Mouse (Mus musculus): ENCODE data around the gene Ugp2. TPM values are rescaled to one million over a fixed set of nuclear protein-coding genes. Genes with fewer than 3 reads are reported as not detected.

Ugp2 gene
- 76.4 and 92.6 TPM in 2 replicates for polyA plus RNA-seq (2015; fragmentation: Nextera tagmentation; extraction: Ambion mirVana)

DNA sequence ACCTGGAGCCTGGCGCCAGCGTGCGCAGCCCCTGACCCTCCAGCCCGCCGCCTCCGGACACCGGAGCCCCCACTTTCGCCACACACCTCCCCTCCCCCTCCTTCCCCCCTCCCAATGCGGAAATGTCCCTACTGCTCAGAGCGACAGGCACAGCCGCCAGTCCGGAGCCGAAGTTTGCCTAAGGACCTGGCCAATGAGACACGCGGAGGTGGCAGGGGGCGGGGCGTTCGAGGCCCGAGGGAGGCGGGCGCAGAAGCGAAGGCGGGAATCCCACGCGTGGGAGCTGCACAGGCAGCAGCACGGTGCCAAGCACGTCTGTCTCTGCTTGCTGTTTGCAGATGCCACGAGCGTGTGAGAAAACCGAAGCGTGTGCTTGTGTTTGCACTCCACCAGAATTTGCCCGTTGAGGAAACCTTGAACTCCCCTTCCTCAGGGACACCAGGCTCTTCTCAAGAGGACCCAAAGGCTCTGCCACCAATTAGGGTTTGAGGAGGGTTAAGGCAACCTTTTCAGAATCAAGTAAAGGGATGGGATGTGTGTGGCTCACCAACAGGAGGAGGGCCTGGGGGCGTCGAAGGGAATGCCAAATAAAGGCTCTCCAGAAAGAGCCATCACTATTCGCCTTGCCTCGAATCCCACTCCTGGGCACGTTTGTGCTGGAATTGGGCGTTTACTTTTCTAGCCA is at the start of gene Ugp2:
Gene Ugp2, minus strand, starts transcription at position 80 of the 685 bp plus-strand sequence.
- WGBS: 7% methylated on average over 36 of the region's 38 CpGs
- Histone ChIP-seq H3K4me1 (ENCODE audit: insufficient read depth, low read depth, low read length) (peaks cover 14% of the 10 kb centered on the region; the same call in 1 of the 2 replicates), H3K27ac (ENCODE audit: low read length) (peak within 1 kb of the TSS; percentile 96), H3K27me3 (replicated peaks; ENCODE audit: insufficient read depth, low read length) (no peaks in the 10 kb centered on the region), H3K9me3 (ENCODE audit: low read length) (no peaks in the 10 kb centered on the region), H3K4me3 (ENCODE audit: low read depth, low read length) (peak within 1 kb of the TSS; percentile 84), H3K9ac (replicated peaks; ENCODE audit: low read depth) (peak within 1 kb of the TSS; percentile 74), H3K4me2 (replicated peaks; ENCODE audit: low read depth, low read length) (peak within 1 kb of the TSS; percentile 52), H3K36me3 (ENCODE audit: insufficient read depth, low read length) (no peaks in the 10 kb centered on the region)
- peak; percentile 96 for ATAC-seq
- no peak for TF ChIP-seq EP300 (IDR thresholded peaks at IDR 0.05)
- TF ChIP-seq CTCF (IDR thresholded peaks at IDR 0.05): no peak
- DNase-seq (ENCODE audit: low spot score): peak; percentile 98

DNA sequence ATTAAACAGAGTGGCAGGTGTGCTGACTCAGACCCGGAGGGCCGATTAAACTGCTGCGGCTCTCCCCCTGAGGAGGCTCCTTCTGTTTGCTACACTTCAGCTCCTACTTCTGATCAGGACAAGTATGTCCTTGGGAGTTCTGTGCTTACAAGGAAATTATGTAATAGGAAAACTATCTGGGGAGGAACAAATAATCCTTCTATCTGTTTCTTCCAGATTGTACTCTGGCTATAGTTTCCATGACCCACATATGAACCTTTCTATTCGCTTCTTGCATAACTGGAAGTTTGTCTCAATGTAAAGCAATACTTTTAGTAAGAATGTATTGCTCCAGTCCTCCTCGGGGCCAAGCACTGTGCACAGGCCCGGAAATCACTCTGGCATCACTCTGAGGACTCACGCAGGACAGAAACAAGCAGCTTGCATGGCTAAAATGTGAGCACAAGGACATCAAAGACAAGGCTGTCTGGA is 43.9 kb upstream of the Ugp2 start:
- ATAC-seq: peak; percentile 94
- Histone ChIP-seq H3K9me3 (ENCODE audit: low read length) (no peaks in the 10 kb centered on the region), H3K27ac (ENCODE audit: low read length) (peak overlapping the region; percentile 73), H3K27me3 (replicated peaks; ENCODE audit: insufficient read depth, low read length) (no peaks in the 10 kb centered on the region), H3K9ac (replicated peaks; ENCODE audit: low read depth) (no peak overlapping the region), H3K36me3 (ENCODE audit: insufficient read depth, low read length) (no peaks in the 10 kb centered on the region), H3K4me1 (ENCODE audit: insufficient read depth, low read depth, low read length) (peaks cover 10% of the 10 kb centered on the region; the same call in 1 of the 2 replicates), H3K4me3 (ENCODE audit: low read depth, low read length) (no peak overlapping the region), H3K4me2 (replicated peaks; ENCODE audit: low read depth, low read length) (no peak overlapping the region; the same call in 1 of the 2 replicates)
- no peak for TF ChIP-seq CTCF (IDR thresholded peaks at IDR 0.05)
- TF ChIP-seq EP300 (IDR thresholded peaks at IDR 0.05): peak; percentile 78
- peak; percentile 91 for DNase-seq (ENCODE audit: low spot score)
- 6% methylated on average over 7 of the region's 7 CpGs for WGBS

DNA sequence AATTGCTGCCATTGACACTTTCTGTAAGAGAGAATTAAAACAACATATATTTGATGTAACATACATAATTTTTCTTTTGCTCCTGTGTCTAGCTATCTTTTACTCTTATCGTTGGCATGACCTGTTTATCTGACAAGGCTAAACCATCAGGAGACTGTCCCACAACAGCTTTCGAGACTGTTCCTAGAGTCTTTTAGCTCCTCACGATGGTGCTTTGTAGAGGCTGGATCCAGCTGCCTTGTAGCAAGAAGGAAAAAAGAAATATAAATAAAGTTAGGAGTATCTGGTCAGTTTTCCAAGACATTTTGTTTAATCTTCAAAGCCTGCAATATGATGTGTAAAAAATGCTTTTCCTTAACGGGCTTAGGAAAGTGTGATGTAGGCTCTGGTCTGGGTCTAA is 35.7 kb upstream of the Ugp2 start:
- DNase-seq (ENCODE audit: low spot score) (no peak), ATAC-seq (no peak)
- H3K4me3 ChIP-seq (ENCODE audit: low read depth, low read length): no peak overlapping the region
- TF ChIP-seq CTCF (IDR thresholded peaks at IDR 0.05) (no peak), EP300 (IDR thresholded peaks at IDR 0.05) (no peak)
- H3K9ac ChIP-seq (replicated peaks; ENCODE audit: low read depth): no peak overlapping the region
- no peaks in the 10 kb centered on the region for H3K36me3 ChIP-seq (ENCODE audit: insufficient read depth, low read length)
- H3K27me3 ChIP-seq (replicated peaks; ENCODE audit: insufficient read depth, low read length): no peaks in the 10 kb centered on the region
- H3K9me3 ChIP-seq (ENCODE audit: low read length): no peaks in the 10 kb centered on the region
- 47% methylated on average over 4 of the region's 4 CpGs for WGBS
- no peak overlapping the region for H3K4me2 ChIP-seq (replicated peaks; ENCODE audit: low read depth, low read length)
- H3K27ac ChIP-seq (ENCODE audit: low read length): no peak overlapping the region
- H3K4me1 ChIP-seq (ENCODE audit: insufficient read depth, low read depth, low read length): peaks cover 13% of the 10 kb centered on the region; the same call in 1 of the 2 replicates

DNA sequence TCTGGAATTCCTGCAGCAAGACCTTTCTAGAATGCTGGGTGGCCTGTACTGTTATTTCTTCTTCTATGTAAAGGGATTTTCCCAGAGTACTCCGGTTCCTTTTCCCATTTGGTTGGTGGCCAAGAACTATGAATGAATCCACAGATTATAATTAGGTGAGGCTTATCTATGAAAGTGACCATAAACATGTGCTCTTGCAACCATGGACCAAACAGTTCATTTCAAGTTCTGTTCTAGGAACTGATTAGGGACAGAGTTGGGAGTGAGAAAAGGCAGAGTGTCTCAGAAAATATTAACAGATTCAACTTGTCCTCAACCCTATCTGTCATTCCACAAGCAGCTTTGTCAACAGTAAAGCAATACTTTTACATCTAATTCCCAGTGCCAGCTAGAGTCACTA is 35.1 kb upstream of the Ugp2 start:
- no peak for TF ChIP-seq EP300 (IDR thresholded peaks at IDR 0.05)
- no peak for TF ChIP-seq CTCF (IDR thresholded peaks at IDR 0.05)

DNA sequence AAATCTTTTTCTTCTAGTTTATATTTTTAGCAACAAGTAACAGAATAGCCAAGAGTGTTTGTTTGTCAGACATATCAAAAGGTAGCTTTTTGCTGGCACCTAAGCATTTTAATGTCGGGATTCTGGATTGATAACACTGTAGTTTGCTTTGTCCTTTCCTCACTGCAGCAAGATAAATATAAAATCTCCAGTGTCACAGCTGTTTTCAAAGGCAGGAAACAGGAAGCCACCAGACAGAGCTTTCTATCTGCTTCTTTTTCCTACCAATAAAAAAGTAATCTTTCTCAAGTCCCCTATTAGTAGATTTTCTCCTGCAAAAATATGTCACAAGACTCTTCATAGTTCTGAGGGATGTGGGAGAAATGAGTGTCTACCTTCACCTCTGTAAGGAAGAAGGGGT is 32.9 kb upstream of the Ugp2 start:
- no peak overlapping the region for H3K4me2 ChIP-seq (replicated peaks; ENCODE audit: low read depth, low read length)
- peaks cover 20% of the 10 kb centered on the region; the same call in 1 of the 2 replicates for H3K4me1 ChIP-seq (ENCODE audit: insufficient read depth, low read depth, low read length)
- H3K4me3 ChIP-seq (ENCODE audit: low read depth, low read length): no peak overlapping the region
- no peak for ATAC-seq
- H3K36me3 ChIP-seq (ENCODE audit: insufficient read depth, low read length): no peaks in the 10 kb centered on the region
- no peaks in the 10 kb centered on the region for H3K9me3 ChIP-seq (ENCODE audit: low read length)
- no peaks in the 10 kb centered on the region for H3K27me3 ChIP-seq (replicated peaks; ENCODE audit: insufficient read depth, low read length)
- no peak overlapping the region for H3K27ac ChIP-seq (ENCODE audit: low read length)
- H3K9ac ChIP-seq (replicated peaks; ENCODE audit: low read depth): no peak overlapping the region
- TF ChIP-seq EP300 (IDR thresholded peaks at IDR 0.05) (no peak), CTCF (IDR thresholded peaks at IDR 0.05) (no peak)
- WGBS: 8% methylated on average over 1 of the region's 1 CpGs
- DNase-seq (ENCODE audit: low spot score): peak; percentile 7

More for the DNA sequence above, 35.1 kb upstream of the Ugp2 start:
- peaks cover 13% of the 10 kb centered on the region; the same call in 1 of the 2 replicates for H3K4me1 ChIP-seq (ENCODE audit: insufficient read depth, low read depth, low read length)
- WGBS: 19% methylated on average over 1 of the region's 1 CpGs
- H3K4me2 ChIP-seq (replicated peaks; ENCODE audit: low read depth, low read length): no peak overlapping the region
- DNase-seq (ENCODE audit: low spot score) (peak; percentile 41), ATAC-seq (peak; percentile 44; the same call in 1 of the 2 replicates)
- H3K4me3 ChIP-seq (ENCODE audit: low read depth, low read length): no peak overlapping the region
- no peaks in the 10 kb centered on the region for H3K36me3 ChIP-seq (ENCODE audit: insufficient read depth, low read length)
- H3K27me3 ChIP-seq (replicated peaks; ENCODE audit: insufficient read depth, low read length): no peaks in the 10 kb centered on the region
- no peak overlapping the region for H3K9ac ChIP-seq (replicated peaks; ENCODE audit: low read depth)
- H3K9me3 ChIP-seq (ENCODE audit: low read length): no peaks in the 10 kb centered on the region
- 0 out of 2 replicates have a peak overlapping the region, but pooled peaks have one; percentile 26 for H3K27ac ChIP-seq (ENCODE audit: low read length)

DNA sequence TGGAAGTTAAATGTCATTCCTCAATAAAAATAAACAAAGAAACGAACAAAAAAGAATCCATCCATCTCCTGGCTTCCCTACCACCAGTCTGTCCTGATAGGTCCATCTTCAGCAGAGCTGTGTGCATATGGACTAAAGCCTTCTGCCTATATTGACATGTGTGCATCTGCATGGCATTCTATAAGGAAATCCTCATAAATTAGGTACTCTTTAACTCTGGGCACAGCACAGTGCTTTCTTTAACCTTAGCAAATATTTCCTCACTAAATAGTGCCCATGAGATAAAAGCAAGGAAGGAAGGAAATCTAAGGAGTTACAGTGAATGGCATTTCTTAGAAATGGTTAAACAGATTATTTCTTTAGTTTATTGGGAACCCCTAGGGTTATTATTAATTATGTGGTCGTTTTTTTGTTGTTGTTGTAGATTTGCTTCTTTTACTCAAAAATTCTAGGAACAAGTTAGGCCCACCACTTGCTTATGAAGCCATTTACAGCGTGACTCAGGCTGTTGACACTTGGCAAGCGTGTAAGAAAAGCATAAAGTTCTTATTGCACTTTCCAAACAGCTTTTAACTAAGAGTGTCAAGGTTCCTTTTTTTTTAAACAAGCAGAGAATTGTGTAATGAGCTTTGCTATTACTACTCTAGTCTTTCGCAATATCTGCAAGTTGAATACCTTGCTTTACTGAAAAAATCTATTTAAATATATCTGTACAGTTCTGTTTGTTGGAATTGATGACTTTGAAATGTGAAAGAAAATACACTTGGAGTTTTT is 31.7 kb upstream of the Ugp2 start:
- Histone ChIP-seq H3K4me2 (replicated peaks; ENCODE audit: low read depth, low read length) (no peak overlapping the region), H3K9ac (replicated peaks; ENCODE audit: low read depth) (no peak overlapping the region), H3K9me3 (ENCODE audit: low read length) (no peaks in the 10 kb centered on the region), H3K4me1 (ENCODE audit: insufficient read depth, low read depth, low read length) (peaks cover 21% of the 10 kb centered on the region; the same call in 1 of the 2 replicates), H3K4me3 (ENCODE audit: low read depth, low read length) (no peak overlapping the region), H3K27me3 (replicated peaks; ENCODE audit: insufficient read depth, low read length) (no peaks in the 10 kb centered on the region), H3K27ac (ENCODE audit: low read length) (peak overlapping the region; percentile 26; the same call in 1 of the 2 replicates), H3K36me3 (ENCODE audit: insufficient read depth, low read length) (no peaks in the 10 kb centered on the region)
- DNase-seq (ENCODE audit: low spot score): peak; percentile 94
- 29% methylated on average over 5 of the region's 5 CpGs for WGBS
- ATAC-seq: peak; percentile 58
- TF ChIP-seq EP300 (IDR thresholded peaks at IDR 0.05) (peak; percentile 85), CTCF (IDR thresholded peaks at IDR 0.05) (no peak)

All from lung, postnatal 0 days (tissue).